Mouse (Mus musculus) liver, embryonic 16.5 days (tissue): ENCODE results near the gene Osbpl8. TPM values are rescaled to one million over a fixed set of nuclear protein-coding genes. Genes with fewer than 3 reads are reported as not detected.
"Not testable (repeated sequence)": the region's sequence is repeated elsewhere in the genome, so short reads cannot be mapped to it uniquely, and the experiment has no call there.

Experiments used
- ATAC-seq: fragments of 200-750 bp; cut with Nextera tagmentation; 2 replicates; pipeline ENCODE4 v1.8.0; 2017; ENCODE audit warnings: low read depth, mild to moderate bottlenecking, moderate number of reproducible peaks, moderate library complexity
- H3K27ac ChIP-seq: fragments of 300-500 bp; sonication (generic); 2 replicates; pipeline ENCODE4 v1.5.1; 2014; ENCODE audit warnings: mild to moderate bottlenecking, low read length
- H3K27me3 ChIP-seq: fragments of 300-500 bp; sonication (generic); 2 replicates; pipeline ENCODE4 v1.6.1; 2014; ENCODE audit warnings: low read depth, low read length, mixed read lengths; ENCODE audit not compliant: control insufficient read depth, insufficient read depth
- H3K36me3 ChIP-seq: fragments of 300-500 bp; sonication (generic); 2 replicates; pipeline ENCODE4 v1.6.1; 2014; ENCODE audit warnings: mild to moderate bottlenecking; ENCODE audit not compliant: control insufficient read depth, insufficient read depth
- H3K4me1 ChIP-seq: fragments of 300-500 bp; sonication (generic); 2 replicates; pipeline ENCODE4 v1.6.1; 2014; ENCODE audit warnings: low read depth, low read length, mixed read lengths; ENCODE audit not compliant: control insufficient read depth
- H3K4me2 ChIP-seq: fragments of 300-500 bp; sonication (generic); 2 replicates; pipeline ENCODE4 v1.6.1; 2014; ENCODE audit warnings: low read depth, low read length, mixed read lengths
- H3K4me3 ChIP-seq: fragments of 300-500 bp; sonication (generic); 2 replicates; pipeline ENCODE4 v1.5.1; 2014; ENCODE audit warnings: low read depth, mild to moderate bottlenecking, low read length
- H3K9ac ChIP-seq: fragments of 300-500 bp; sonication (generic); 2 replicates; pipeline ENCODE4 v1.6.1; 2014; ENCODE audit warnings: low read depth, low read length
- H3K9me3 ChIP-seq: fragments of 300-500 bp; sonication (generic); replicated peaks from 2 replicates; pipeline ENCODE4 v1.6.1; 2016; ENCODE audit warnings: low read length; ENCODE audit not compliant: control insufficient read depth
- WGBS: fragments of 180-500 bp; shearing (Covaris S2); extraction: QIAGEN DNeasy Blood & Tissue Kit; methylation state at CpG from one replicate; pipeline ENCODE4 v1.1.7; 2014; ENCODE audit not compliant: insufficient replicate concordance; 5-methylcytosine and 5-hydroxymethylcytosine counted together
- polyA plus RNA-seq: library from polyadenylated mRNA; unstranded; fragments of >200 nt; fragmentation: Nextera tagmentation; extraction: Ambion mirVana; gene quantifications from 2 replicates; pipeline ENCODE4 v1.2.1, GENCODE M21; 2015

The Osbpl8 gene
- polyA plus RNA-seq, 1 experiment from 2014 or later, result 8.2 TPM

DNA sequence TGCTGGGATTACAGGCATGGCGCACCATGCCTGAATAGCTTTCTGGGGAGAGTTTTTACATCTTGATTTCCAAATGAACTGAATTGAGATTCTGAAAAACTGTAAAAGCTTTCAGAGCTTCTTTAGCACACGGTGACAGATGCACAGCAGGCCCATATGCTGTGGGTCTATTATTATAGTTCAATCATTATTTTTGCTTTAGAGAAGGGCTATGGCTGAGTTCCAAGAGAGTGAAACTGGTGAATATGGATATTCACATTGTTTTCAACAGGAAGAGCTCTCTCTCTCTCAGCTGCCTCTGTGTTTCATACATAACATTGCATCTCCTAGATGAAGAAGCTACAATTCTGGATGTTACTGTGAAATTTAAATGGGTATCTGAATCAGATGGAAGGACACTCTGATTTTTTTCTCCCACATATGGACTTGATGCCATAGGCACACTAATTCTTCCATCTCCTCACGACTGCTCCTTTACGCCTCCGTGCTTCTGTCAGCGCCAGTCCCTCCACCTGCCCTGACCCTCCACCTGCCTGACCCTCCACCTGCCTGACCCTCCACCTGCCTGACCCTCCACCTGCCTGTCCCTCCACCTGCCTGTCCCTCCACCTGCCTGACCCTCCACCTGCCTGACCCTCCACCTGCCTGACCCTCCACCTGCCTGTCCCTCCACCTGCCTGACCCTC lies 25.7 kb downstream of the Osbpl8 start:
- no peak overlapping the region for H3K9ac ChIP-seq
- no peaks in the 10 kb centered on the region; the same call in 1 of the 2 replicates for H3K4me1 ChIP-seq
- ATAC-seq, result no peak
- no peak overlapping the region for H3K27ac ChIP-seq
- H3K4me3 ChIP-seq, result no peak overlapping the region
- H3K9me3 ChIP-seq, result no peaks in the 10 kb centered on the region
- no peak overlapping the region for H3K4me2 ChIP-seq
- no peaks in the 10 kb centered on the region for H3K27me3 ChIP-seq
- H3K36me3 ChIP-seq, result no peaks in the 10 kb centered on the region
- WGBS, result 87% methylated on average over 6 of the region's 6 CpGs

DNA sequence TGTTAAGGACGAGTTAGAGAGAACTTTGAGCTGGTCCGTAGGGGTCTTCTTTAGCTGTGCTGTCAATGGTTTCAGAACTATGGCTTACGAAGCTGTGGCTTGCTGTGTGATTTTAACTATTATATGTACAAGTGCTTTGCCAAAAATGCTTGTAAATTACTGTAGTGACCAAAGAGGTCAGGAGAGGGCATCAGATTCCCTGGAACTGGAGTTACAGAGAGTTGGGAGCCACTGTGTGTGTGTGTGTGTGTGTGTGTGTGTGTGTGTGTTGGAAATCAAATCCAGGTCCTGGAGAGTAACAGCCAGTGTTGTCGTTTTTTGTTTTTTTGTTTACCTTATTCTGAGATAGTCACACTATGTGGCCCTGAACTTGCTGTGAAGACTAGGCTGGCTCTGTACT lies 29.0 kb downstream of the Osbpl8 start:
- Histone ChIP-seq H3K36me3 (no peaks in the 10 kb centered on the region; the same call in 1 of the 2 replicates), H3K4me1 (no peaks in the 10 kb centered on the region; the same call in 1 of the 2 replicates), H3K9ac (no peak overlapping the region), H3K4me3 (no peak overlapping the region), H3K27ac (no peak overlapping the region), H3K27me3 (no peaks in the 10 kb centered on the region), H3K4me2 (no peak overlapping the region), H3K9me3 (no peaks in the 10 kb centered on the region)
- ATAC-seq, result no peak
- WGBS, result 58% methylated on average over 4 of the region's 4 CpGs

DNA sequence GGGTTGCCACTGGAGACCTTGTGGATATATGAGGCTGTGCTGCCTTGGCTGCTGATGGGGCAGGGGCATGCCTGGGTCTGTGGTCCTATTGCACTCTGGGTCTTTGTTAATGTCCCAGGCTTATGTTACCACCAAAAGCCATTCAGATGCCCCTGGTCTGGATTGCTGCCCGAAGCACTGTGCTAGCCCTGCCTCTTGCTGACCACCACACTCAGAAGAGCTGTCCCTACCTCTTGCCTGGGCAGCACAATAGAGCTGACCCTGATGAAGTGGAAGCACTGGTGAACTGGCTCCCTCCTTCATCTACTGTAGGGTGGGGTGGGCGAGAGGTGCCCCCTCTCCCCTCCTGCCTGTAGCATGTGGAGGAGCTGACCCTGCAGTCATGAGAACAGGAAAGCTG lies 31.6 kb downstream of the Osbpl8 start:
- 71% methylated on average over 2 of the region's 2 CpGs for WGBS
- Histone ChIP-seq H3K36me3 (no peaks in the 10 kb centered on the region; the same call in 1 of the 2 replicates), H3K27me3 (no peaks in the 10 kb centered on the region), H3K9ac (no peak overlapping the region), H3K4me1 (no peaks in the 10 kb centered on the region; the same call in 1 of the 2 replicates), H3K4me2 (no peak overlapping the region), H3K27ac (no peak overlapping the region), H3K9me3 (no peaks in the 10 kb centered on the region), H3K4me3 (no peak overlapping the region)
- ATAC-seq, result no peak

DNA sequence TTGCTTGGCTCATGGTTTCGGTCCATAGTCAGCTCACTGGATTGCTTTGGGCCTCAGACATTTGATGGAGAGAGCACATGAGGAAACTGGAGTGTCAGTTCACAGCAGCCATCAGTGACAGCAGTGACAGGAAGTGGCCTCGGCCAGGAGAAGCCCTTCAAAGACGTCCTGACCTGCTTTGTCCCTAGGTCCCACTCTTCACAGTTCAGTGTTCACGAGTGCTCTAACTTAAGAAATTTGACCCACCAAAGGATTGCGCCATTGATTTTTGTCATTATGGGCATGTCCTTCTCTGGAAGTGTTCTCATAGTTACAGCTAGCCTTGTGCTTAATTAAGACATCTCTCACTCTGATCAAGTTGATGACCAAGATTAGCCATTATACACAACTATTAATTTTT lies 34.2 kb downstream of the Osbpl8 start:
- H3K27ac ChIP-seq, H3K9me3 ChIP-seq, ATAC-seq, H3K4me1 ChIP-seq, H3K4me3 ChIP-seq, H3K27me3 ChIP-seq, H3K4me2 ChIP-seq, H3K36me3 ChIP-seq, H3K9ac ChIP-seq: not testable (repeated sequence)
- whole genome bisulfite sequencing, result 50% methylated on average over 4 of the region's 5 CpGs

DNA sequence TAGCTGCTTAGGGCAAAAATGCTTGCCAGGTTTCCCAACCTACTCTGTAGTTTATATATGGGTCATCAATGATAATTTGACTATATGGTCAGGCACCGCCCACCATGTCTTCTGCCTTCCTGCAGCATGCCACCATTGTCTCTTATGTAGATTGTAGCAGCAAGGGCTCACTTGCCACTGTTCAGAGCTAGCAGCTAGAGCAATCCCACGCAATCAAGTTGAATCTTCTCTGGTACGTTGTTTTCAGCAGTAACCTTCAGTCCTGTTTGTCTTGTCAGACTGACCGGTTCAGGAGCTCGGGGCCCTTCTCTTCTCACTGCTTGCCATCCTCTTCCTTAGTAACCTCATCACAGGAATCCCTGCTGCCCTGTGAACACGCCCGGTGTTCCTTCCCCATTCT lies 36.6 kb downstream of the Osbpl8 start:
- H3K27me3 ChIP-seq, result no peaks in the 10 kb centered on the region
- ATAC-seq, result no peak
- H3K9ac ChIP-seq, result no peak overlapping the region
- no peaks in the 10 kb centered on the region for H3K4me1 ChIP-seq
- H3K4me3 ChIP-seq, result no peak overlapping the region
- no peak overlapping the region for H3K27ac ChIP-seq
- no peaks in the 10 kb centered on the region for H3K9me3 ChIP-seq
- no peaks in the 10 kb centered on the region; the same call in 1 of the 2 replicates for H3K36me3 ChIP-seq
- WGBS, result 71% methylated on average over 7 of the region's 7 CpGs
- no peak overlapping the region for H3K4me2 ChIP-seq

GRCm38 (mm10) chr10:111201666-111202065 lies 37.1 kb downstream of the Osbpl8 start:
- H3K9ac ChIP-seq, result no peak overlapping the region
- no peak overlapping the region for H3K4me3 ChIP-seq
- H3K36me3 ChIP-seq, result no peaks in the 10 kb centered on the region; the same call in 1 of the 2 replicates
- H3K4me2 ChIP-seq, result no peak overlapping the region
- no peaks in the 10 kb centered on the region for H3K4me1 ChIP-seq
- H3K9me3 ChIP-seq, result no peaks in the 10 kb centered on the region
- no peaks in the 10 kb centered on the region for H3K27me3 ChIP-seq
- WGBS, result 64% methylated on average over 4 of the region's 4 CpGs
- H3K27ac ChIP-seq, result no peak overlapping the region
- ATAC-seq, result no peak

- Histone ChIP-seq H3K27ac (no peak overlapping the region), H3K9ac (no peak overlapping the region), H3K36me3 (no peaks in the 10 kb centered on the region), H3K4me1 (no peaks in the 10 kb centered on the region), H3K9me3 (no peaks in the 10 kb centered on the region), H3K4me3 (no peak overlapping the region), H3K27me3 (no peaks in the 10 kb centered on the region), H3K4me2 (no peak overlapping the region)
- 92% methylated on average over 5 of the region's 5 CpGs for WGBS
- ATAC-seq, result no peak
Observed at GRCm38 (mm10) chr10:111204089-111204488, 39.5 kb downstream of the Osbpl8 start.

DNA sequence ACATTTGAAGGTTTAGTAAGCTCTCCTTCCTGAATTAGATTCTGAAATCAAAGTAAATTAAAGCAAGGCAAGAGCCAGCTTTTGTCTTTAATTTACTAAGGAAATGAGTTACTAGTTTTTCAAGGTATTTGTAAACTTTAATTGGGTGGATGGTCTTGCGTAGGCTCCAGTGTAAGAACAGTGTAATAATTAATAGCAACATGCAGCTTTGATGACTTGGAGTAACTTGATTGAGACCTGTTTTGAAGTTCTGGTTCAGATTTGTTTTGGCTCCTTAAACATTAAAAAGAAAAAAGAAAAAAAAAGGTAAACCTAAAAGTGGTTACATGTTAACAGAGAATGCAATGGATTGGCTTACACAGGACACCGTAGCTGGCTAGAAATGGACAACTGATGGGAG lies 40.9 kb downstream of the Osbpl8 start:
- Histone ChIP-seq H3K4me1 (peaks cover 2% of the 10 kb centered on the region; the same call in 1 of the 2 replicates), H3K9ac (no peak overlapping the region), H3K27ac (no peak overlapping the region), H3K4me3 (no peak overlapping the region), H3K36me3 (no peaks in the 10 kb centered on the region), H3K27me3 (no peaks in the 10 kb centered on the region), H3K4me2 (no peak overlapping the region), H3K9me3 (no peaks in the 10 kb centered on the region)
- ATAC-seq, result no peak
- WGBS, result 95% methylated on average over 2 of the region's 2 CpGs

DNA sequence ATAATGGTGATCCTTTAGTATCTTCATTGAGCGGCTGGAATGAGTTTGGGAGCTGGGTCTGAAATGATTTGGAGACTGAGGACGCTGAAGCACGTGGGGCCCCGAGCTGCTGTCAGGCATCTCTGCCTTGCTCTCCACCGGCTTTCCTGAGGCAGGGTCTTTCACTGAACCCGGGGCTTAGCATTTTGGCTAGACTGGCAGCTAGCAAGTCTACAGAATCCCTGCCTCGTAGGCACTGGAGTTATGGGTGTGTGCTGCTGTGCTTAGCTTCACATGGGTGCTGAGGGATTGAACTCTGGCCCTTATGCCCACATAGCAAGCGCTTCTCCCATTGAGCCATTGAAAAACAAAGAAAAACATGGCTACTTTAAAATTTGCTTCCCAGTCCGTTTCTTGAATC lies 42.8 kb downstream of the Osbpl8 start:
- Histone ChIP-seq H3K4me3 (no peak overlapping the region), H3K36me3 (no peaks in the 10 kb centered on the region), H3K4me1 (peaks cover 2% of the 10 kb centered on the region; the same call in 1 of the 2 replicates), H3K4me2 (no peak overlapping the region), H3K9me3 (no peaks in the 10 kb centered on the region), H3K9ac (no peak overlapping the region), H3K27me3 (no peaks in the 10 kb centered on the region), H3K27ac (no peak overlapping the region)
- ATAC-seq, result no peak
- WGBS, result 82% methylated on average over 9 of the region's 9 CpGs
